Mouse (Mus musculus) megakaryocyte-erythroid progenitor cell, adult 5-6 weeks (primary cell): Measurements from ENCODE around the gene Atxn1. TPM values are rescaled to one million over a fixed set of nuclear protein-coding genes. Genes with fewer than 3 reads are reported as not detected.

Experiments used
- ATAC-seq: replicated peaks from 2 replicates; pipeline ENCODE4 v1.8.0; 2016; ENCODE audit warnings: mild to moderate bottlenecking, inconsistent platforms; ENCODE audit not compliant: severe bottlenecking, poor library complexity, low FRiP score, low TSS enrichment
- total RNA-seq, 2 experiments: library from RNA; stranded (forward) in 1 of 2; stranded (reverse) in 1 of 2; fragments of 200-1000, 215-1000 nt in 1 of 2; fragments of >200 nt in 1 of 2; fragmentation: Nextera tagmentation in 1 of 2; gene quantifications; 2 replicates each; pipeline ENCODE4 v1.2.3; 2014 to 2017

Gene Atxn1
- total RNA-seq, 2 experiments from 2014 or later = 6.3 to 23.3 TPM

- no peak for ATAC-seq
These were observed 302.0 kb downstream of the Atxn1 start for GRCm38 (mm10) chr13:45662852-45663251.

GRCm38 (mm10) chr13:45662216-45662615 lies 302.6 kb downstream of the Atxn1 start:
- no peak for ATAC-seq

- ATAC-seq = no peak
These were observed 303.3 kb downstream of the Atxn1 start for GRCm38 (mm10) chr13:45661283-45662185.

GRCm38 (mm10) chr13:45659813-45660212 lies 305.0 kb downstream of the Atxn1 start:
- ATAC-seq = no peak

- ATAC-seq = no peak
These were observed 306.5 kb downstream of the Atxn1 start for GRCm38 (mm10) chr13:45658343-45658742.

GRCm38 (mm10) chr13:45657176-45657575 lies 307.6 kb downstream of the Atxn1 start:
- no peak for ATAC-seq

GRCm38 (mm10) chr13:45651652-45652241 lies 313.1 kb downstream of the Atxn1 start:
- no peak for ATAC-seq

GRCm38 (mm10) chr13:45649197-45649812 lies 315.5 kb downstream of the Atxn1 start:
- ATAC-seq = no peak

- ATAC-seq = no peak
These were observed 320.9 kb downstream of the Atxn1 start for GRCm38 (mm10) chr13:45643780-45644395.

- no peak for ATAC-seq
These were observed 321.9 kb downstream of the Atxn1 start for GRCm38 (mm10) chr13:45642913-45643312.

GRCm38 (mm10) chr13:45640431-45640830 lies 324.4 kb downstream of the Atxn1 start:
- ATAC-seq = no peak

GRCm38 (mm10) chr13:45638281-45638680 lies 326.5 kb downstream of the Atxn1 start:
- no peak for ATAC-seq

GRCm38 (mm10) chr13:45637324-45637723 lies 327.5 kb downstream of the Atxn1 start:
- ATAC-seq = no peak

GRCm38 (mm10) chr13:45636435-45636834 lies 328.4 kb downstream of the Atxn1 start:
- peak; percentile 95 for ATAC-seq

GRCm38 (mm10) chr13:45633918-45634317 lies 330.9 kb downstream of the Atxn1 start:
- ATAC-seq = no peak

- ATAC-seq = no peak
These were observed 332.7 kb downstream of the Atxn1 start for GRCm38 (mm10) chr13:45632133-45632532.

- ATAC-seq = no peak
These were observed 334.1 kb downstream of the Atxn1 start for GRCm38 (mm10) chr13:45630518-45631290.

GRCm38 (mm10) chr13:45629750-45630149 lies 335.1 kb downstream of the Atxn1 start:
- ATAC-seq = no peak

GRCm38 (mm10) chr13:45628341-45628740 lies 336.5 kb downstream of the Atxn1 start:
- no peak for ATAC-seq
